Mouse (Mus musculus) midbrain, embryonic 12.5 days (tissue): ENCODE data around the gene Smarcd2. TPM values are rescaled to one million over a fixed set of nuclear protein-coding genes. Genes with fewer than 3 reads are reported as not detected.
A peak's percentile ranks its signal among the peaks of the same experiment; 100 is the strongest.
"Not testable (repeated sequence)": the region's sequence is repeated elsewhere in the genome, so short reads cannot be mapped to it uniquely, and the experiment has no call there.

Experiments used
- ATAC-seq: fragments of 200-750 bp; cut with Nextera tagmentation; 2 replicates; pipeline ENCODE4 v1.8.0; 2017; ENCODE audit warnings: low read depth, moderate TSS enrichment, moderate library complexity; ENCODE audit not compliant: low FRiP score
- H3K27ac ChIP-seq: fragments of 300-500 bp; sonication (generic); replicated peaks from 2 replicates; pipeline ENCODE4 v1.5.1; 2016; ENCODE audit warnings: mild to moderate bottlenecking
- H3K27me3 ChIP-seq: fragments of 300-500 bp; sonication (generic); 2 replicates; pipeline ENCODE4 v1.6.1; 2016; ENCODE audit warnings: mild to moderate bottlenecking
- H3K36me3 ChIP-seq: fragments of 300-500 bp; sonication (generic); 2 replicates; pipeline ENCODE4 v1.6.1; 2016
- H3K4me1 ChIP-seq: fragments of 300-500 bp; sonication (generic); 2 replicates; pipeline ENCODE4 v1.6.1; 2016
- H3K4me2 ChIP-seq: fragments of 300-500 bp; sonication (generic); replicated peaks from 2 replicates; pipeline ENCODE4 v1.6.1; 2016; ENCODE audit warnings: mild to moderate bottlenecking, moderate library complexity
- H3K4me3 ChIP-seq: fragments of 300-500 bp; sonication (generic); 2 replicates; pipeline ENCODE4 v1.5.1; 2016; ENCODE audit warnings: mild to moderate bottlenecking
- H3K9ac ChIP-seq: fragments of 300-500 bp; sonication (generic); replicated peaks from 2 replicates; pipeline ENCODE4 v1.6.1; 2016; ENCODE audit warnings: mild to moderate bottlenecking, moderate library complexity
- H3K9me3 ChIP-seq: fragments of 300-500 bp; sonication (generic); 2 replicates; pipeline ENCODE4 v1.6.1; 2016; ENCODE audit warnings: mild to moderate bottlenecking
- WGBS: fragments of 180-500 bp; shearing (Covaris S2); methylation state at CpG from one replicate; pipeline ENCODE4 v1.1.7; 2016; 5-methylcytosine and 5-hydroxymethylcytosine counted together
- polyA plus RNA-seq: library from polyadenylated mRNA; unstranded; fragments of >200 nt; fragmentation: Nextera tagmentation; extraction: Ambion mirVana; gene quantifications from 2 replicates; pipeline ENCODE4 v1.2.1, GENCODE M21; 2016

Gene Smarcd2
- polyA plus RNA-seq, 1 experiment from 2014 or later: 24.1 TPM

DNA sequence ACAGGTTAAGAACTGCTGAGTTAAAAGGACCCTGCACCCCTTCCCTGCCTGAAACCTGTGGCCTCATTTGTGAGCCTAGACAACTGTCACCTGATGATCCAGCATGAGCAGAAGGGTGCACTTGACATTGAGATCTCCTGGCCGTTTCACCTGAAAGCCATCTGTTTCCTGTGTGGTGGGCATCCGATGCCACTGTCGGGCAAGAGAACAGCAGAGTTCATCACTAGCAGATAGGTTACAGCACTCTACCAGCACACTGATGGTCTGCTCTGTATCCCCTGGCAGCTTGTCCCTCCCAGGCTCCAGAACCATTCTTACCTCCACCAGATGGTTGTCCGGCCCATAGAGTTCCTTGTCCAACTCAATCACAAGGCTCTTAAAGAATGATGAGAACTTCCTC, 7.2 kb downstream of the Smarcd2 start:
- peaks cover 22% of the 10 kb centered on the region for H3K4me1 ChIP-seq
- WGBS: 94% methylated on average over 4 of the region's 4 CpGs

DNA sequence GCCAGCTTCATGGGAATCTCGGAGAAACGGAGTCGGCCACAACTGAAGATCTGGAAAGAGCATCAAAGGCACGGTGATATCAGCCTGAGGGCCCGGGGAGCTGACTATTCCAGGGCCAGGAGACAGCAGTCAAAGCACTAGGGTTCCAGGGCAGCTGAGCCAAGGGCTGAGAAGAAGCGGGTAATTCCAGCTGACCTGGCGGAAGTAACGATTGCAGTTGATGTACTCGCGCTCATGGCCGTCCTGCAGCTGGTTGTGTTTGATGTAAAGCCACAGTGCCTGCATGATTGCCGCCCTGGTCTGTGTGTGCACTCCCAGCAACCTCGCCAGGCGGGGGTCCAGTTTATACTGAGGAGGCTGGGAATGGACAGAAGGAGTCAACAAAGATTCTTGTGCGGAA, 7.8 kb downstream of the Smarcd2 start:
- Histone ChIP-seq H3K9ac (no peak overlapping the region), H3K27ac (no peak overlapping the region), H3K4me2 (no peak overlapping the region), H3K36me3 (peaks cover 70% of the 10 kb centered on the region), H3K4me1 (peaks cover 16% of the 10 kb centered on the region), H3K4me3 (no peak overlapping the region), H3K27me3 (no peaks in the 10 kb centered on the region), H3K9me3 (no peaks in the 10 kb centered on the region)
- ATAC-seq: no peak
- 93% methylated on average over 15 of the region's 15 CpGs for WGBS

More for the DNA sequence above, 7.2 kb downstream of the Smarcd2 start:
- Histone ChIP-seq H3K9me3 (no peaks in the 10 kb centered on the region), H3K36me3 (peaks cover 69% of the 10 kb centered on the region), H3K9ac (no peak overlapping the region), H3K27ac (no peak overlapping the region), H3K27me3 (no peaks in the 10 kb centered on the region), H3K4me3 (no peak overlapping the region), H3K4me2 (no peak overlapping the region)
- ATAC-seq: no peak

DNA sequence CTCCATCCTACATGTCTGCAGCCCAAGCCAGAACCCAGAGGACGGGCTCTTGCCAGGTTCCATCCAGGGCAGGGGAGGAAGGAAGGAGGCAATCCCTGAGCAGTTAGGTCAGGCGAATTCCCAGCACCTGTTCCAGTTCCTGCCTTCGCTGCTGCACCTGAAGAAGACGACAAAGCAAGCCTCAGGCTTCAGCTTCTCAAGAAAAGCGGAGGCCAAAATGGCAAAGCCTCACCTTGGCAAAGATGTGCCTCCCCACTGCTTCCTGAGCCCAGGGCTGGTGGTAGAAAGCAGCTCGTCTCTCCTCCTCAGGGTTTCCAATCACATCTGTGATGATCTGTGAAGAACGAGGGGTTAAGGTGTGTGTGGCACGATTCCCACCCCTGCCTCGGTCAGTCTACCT, 8.8 kb downstream of the Smarcd2 start:
- ATAC-seq: no peak
- H3K4me3 ChIP-seq: no peak overlapping the region
- no peak overlapping the region for H3K9ac ChIP-seq
- peaks cover 13% of the 10 kb centered on the region for H3K4me1 ChIP-seq
- peaks cover 75% of the 10 kb centered on the region for H3K36me3 ChIP-seq
- H3K27me3 ChIP-seq: no peaks in the 10 kb centered on the region
- H3K27ac ChIP-seq: no peak overlapping the region
- H3K4me2 ChIP-seq: no peak overlapping the region
- 92% methylated on average over 9 of the region's 9 CpGs for WGBS
- H3K9me3 ChIP-seq: no peaks in the 10 kb centered on the region

DNA sequence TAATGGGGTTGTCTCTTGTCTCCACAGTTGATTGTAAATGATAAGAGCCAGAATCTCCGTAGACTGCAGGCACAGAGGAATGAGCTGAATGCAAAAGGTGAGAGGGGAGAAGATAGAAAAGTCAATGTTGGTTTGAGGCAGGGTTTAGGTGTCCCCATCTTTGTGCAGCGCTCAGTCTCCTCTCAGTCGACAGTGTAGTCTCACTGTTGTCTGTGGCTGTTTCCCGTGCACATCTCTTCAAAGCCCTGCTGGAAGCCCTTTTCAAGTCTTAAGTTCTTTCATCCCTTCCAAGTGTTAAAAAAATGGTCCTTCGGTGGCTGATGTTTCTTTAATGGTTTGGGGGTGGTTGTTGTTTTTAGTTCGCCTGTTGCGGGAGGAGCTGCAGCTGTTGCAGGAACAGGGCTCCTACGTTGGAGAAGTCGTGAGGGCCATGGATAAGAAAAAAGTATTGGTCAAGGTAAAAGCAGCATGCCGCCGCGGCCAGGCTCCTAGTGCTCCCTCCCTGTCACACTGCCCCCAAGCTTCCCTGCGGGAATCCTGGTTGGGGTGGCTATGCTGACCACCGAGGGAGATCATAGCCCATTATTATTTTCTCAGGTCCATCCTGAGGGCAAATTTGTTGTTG, 11.8 kb downstream of the Smarcd2 start:
- H3K36me3 ChIP-seq: peaks cover 77% of the 10 kb centered on the region
- no peaks in the 10 kb centered on the region for H3K9me3 ChIP-seq
- H3K4me3 ChIP-seq: no peak overlapping the region
- WGBS: 88% methylated on average over 14 of the region's 14 CpGs
- no peak for ATAC-seq
- no peaks in the 10 kb centered on the region for H3K27me3 ChIP-seq
- H3K4me2 ChIP-seq: no peak overlapping the region
- no peak overlapping the region for H3K9ac ChIP-seq
- no peak overlapping the region for H3K27ac ChIP-seq
- H3K4me1 ChIP-seq: peaks cover 12% of the 10 kb centered on the region

DNA sequence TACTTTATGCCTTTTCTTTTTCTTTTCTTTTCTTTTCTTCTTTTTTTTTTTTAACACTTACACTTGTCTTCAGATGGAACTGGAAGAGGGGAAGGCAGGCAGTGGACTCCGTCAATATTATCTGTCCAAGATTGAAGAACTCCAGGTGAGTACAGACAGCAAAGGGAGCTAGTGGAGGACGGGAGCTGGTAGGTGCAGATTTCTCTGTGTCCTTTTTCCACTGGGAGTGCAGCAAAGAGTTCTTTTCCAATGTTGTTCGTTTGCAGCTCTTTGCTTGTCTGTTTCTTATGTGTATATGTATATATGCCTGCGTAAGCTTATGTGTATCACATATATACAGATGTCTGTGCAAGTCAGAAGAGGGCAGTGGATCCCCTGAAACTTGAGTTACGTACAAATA, 16.0 kb downstream of the Smarcd2 start:
- H3K27ac ChIP-seq: no peak overlapping the region
- H3K36me3 ChIP-seq: peaks cover 58% of the 10 kb centered on the region
- H3K27me3 ChIP-seq: no peaks in the 10 kb centered on the region
- H3K9ac ChIP-seq: peak overlapping the region; percentile 89
- ATAC-seq: no peak
- peak overlapping the region; percentile 81 for H3K4me2 ChIP-seq
- 80% methylated on average over 5 of the region's 5 CpGs for WGBS
- H3K4me1 ChIP-seq: peaks cover 22% of the 10 kb centered on the region
- H3K9me3 ChIP-seq: no peaks in the 10 kb centered on the region
- peak overlapping the region; percentile 86 for H3K4me3 ChIP-seq

DNA sequence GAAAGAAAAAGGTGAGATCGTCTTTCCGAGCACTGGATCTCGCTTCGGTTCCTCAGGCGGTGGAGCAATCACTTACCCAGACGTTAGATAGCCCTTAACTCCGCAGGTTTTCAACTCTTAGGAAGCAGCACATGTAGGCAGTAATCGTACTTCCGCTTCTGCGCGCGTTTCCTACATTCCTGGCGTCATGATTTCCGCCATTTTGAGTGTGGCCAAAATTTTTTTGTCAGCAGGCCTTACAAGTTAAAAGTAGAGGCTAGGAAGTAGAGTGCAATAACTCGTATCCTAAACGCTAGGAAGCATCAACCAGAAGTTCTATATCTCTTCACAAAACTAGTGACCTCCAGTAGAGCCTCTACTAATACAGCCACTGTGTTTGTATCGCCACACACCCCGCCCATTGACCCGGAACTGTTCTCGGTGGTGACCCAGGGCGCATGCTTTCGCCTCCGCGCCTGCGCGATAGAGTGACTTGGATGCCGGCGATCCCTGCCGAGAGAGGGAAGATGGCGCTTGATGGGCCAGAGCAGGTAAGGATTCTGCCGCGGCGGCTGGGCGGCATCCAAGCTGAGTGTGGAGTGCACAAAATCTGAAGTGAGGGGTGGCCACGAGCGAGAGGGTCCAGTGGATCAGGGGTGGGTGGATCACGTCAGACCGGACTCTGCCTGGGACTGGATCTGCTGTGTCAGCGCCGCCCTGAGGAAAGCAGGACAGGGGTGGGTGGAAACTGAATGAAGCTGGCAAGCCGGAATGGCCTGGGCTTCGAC, 16.9 kb downstream of the Smarcd2 start, which contains the start of the genes Ftsj3 and Psmc5:
TSS of gene Ftsj3 (minus strand) at position 395 of the 767 bp plus-strand sequence.
TSS of gene Psmc5 (plus strand) at position 470 of the 767 bp plus-strand sequence.
- Histone ChIP-seq H3K27ac (peak within 1 kb of the TSS; percentile 77), H3K36me3 (peaks cover 58% of the 10 kb centered on the region), H3K4me1 (peaks cover 22% of the 10 kb centered on the region), H3K4me3 (peak within 1 kb of the TSS; percentile 86), H3K9me3 (no peaks in the 10 kb centered on the region), H3K27me3 (no peaks in the 10 kb centered on the region), H3K9ac (peak within 1 kb of the TSS; percentile 89), H3K4me2 (peak within 1 kb of the TSS; percentile 81)
- ATAC-seq: peak; percentile 95
- under 1% methylated on average over 42 of the region's 42 CpGs for WGBS

DNA sequence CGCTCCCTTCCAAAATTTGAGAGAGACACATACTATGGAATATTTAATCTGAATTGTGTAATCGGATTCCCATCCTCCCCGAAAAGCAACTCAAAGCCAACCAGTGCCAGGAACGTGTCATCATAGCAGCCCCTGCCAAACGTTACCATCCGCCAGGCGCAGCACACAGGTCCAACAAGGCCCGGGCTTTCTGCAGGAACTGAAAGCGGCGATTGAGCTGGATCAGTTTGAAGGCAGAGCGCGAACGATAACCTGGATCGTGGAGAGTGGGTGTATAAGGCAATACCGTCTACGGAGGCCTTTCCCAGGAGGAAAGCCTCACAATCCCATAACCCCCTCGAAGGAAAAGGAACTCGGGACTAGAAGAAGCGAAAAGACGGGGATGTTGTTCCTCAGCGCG, 17.6 kb downstream of the Smarcd2 start:
- peak overlapping the region; percentile 81 for H3K4me2 ChIP-seq
- no peaks in the 10 kb centered on the region for H3K27me3 ChIP-seq
- no peaks in the 10 kb centered on the region for H3K9me3 ChIP-seq
- peaks cover 61% of the 10 kb centered on the region for H3K36me3 ChIP-seq
- no peak for ATAC-seq
- peak overlapping the region; percentile 60 for H3K9ac ChIP-seq
- WGBS: 4% methylated on average over 22 of the region's 22 CpGs
- H3K4me1 ChIP-seq: peaks cover 22% of the 10 kb centered on the region
- peak overlapping the region; percentile 86 for H3K4me3 ChIP-seq
- no peak overlapping the region for H3K27ac ChIP-seq

DNA sequence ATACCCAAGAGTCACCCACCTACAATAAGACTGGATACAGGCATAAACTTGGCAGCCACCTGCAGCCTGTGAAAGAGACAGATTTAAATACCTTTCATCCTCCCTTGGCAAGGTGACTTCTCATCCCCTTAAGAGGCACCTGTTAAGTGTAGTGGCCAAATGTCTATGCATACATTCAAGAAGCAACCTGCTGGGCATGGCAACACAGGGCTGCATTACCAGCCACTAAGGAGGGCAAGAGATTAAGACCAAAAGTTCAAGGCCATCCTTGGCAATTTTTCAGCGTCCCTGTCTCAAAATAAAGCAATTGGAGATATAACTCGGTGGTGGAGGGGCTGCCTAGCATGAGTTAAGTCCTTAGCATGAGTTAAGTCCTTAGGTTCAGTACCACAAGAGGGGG, 18.0 kb downstream of the Smarcd2 start:
- no peak for ATAC-seq
- H3K9me3 ChIP-seq: no peaks in the 10 kb centered on the region
- no peak overlapping the region for H3K27ac ChIP-seq
- H3K4me3 ChIP-seq: peak overlapping the region; percentile 86
- H3K4me2 ChIP-seq: peak overlapping the region; percentile 81
- H3K36me3 ChIP-seq: peaks cover 65% of the 10 kb centered on the region
- no peaks in the 10 kb centered on the region for H3K27me3 ChIP-seq
- peaks cover 22% of the 10 kb centered on the region for H3K4me1 ChIP-seq
- peak overlapping the region; percentile 60 for H3K9ac ChIP-seq
- 16% methylated on average over 2 of the region's 2 CpGs for WGBS

DNA sequence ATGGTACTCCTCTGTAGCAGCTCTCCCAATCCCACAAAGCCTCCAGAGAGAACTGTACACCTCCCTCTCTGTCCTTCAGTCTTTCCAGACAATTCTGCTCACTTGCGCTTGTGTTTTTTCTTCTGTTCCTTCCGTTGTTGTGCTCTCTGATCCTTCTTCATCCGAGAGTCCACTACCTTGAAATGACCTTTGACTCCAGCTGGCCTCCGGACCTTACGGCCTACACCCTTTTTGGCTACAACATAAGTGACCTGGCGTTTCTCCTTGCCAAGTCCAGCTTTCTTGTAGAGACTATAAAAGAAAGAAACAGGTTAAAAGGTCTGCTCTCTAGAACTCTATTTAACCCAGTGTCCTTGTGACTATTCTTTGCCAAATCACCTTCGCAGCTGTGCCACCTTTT, 23.4 kb downstream of the Smarcd2 start:
- Histone ChIP-seq H3K4me3 (no peak overlapping the region), H3K27me3 (no peaks in the 10 kb centered on the region), H3K4me2 (no peak overlapping the region), H3K27ac (no peak overlapping the region), H3K4me1 (0 out of 2 replicates have a peak, but pooled peaks cover under 1% of the 10 kb centered on the region), H3K9ac (no peak overlapping the region), H3K9me3 (peaks cover 5% of the 10 kb centered on the region), H3K36me3 (peaks cover 97% of the 10 kb centered on the region)
- 92% methylated on average over 7 of the region's 7 CpGs for WGBS
- no peak for ATAC-seq

DNA sequence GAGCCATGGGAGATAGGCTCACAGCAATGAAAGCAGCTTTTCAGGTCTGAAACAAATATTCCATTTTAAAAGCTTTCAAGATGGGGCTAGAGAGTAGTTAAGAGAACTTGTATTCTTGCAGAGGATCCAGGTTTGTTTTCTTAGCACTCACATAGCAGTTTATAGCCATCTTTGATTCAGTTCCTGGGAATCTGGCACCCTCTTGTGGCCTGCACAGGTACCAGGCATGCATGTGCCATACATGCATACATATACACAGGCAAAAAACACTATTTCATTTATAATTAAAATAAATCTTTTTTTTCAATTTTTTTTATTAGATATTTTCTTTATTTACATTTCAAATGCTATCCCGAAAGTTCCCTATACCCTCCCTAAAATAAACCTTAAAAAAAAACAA, 25.9 kb downstream of the Smarcd2 start:
- H3K9me3 ChIP-seq: peaks cover 5% of the 10 kb centered on the region
- H3K4me2 ChIP-seq: no peak overlapping the region
- peaks cover 99% of the 10 kb centered on the region for H3K36me3 ChIP-seq
- H3K4me1 ChIP-seq: no peaks in the 10 kb centered on the region
- H3K27ac ChIP-seq: no peak overlapping the region
- H3K27me3 ChIP-seq: no peaks in the 10 kb centered on the region
- WGBS: 94% methylated on average over 1 of the region's 1 CpGs
- H3K9ac ChIP-seq: no peak overlapping the region
- ATAC-seq: no peak
- no peak overlapping the region for H3K4me3 ChIP-seq

DNA sequence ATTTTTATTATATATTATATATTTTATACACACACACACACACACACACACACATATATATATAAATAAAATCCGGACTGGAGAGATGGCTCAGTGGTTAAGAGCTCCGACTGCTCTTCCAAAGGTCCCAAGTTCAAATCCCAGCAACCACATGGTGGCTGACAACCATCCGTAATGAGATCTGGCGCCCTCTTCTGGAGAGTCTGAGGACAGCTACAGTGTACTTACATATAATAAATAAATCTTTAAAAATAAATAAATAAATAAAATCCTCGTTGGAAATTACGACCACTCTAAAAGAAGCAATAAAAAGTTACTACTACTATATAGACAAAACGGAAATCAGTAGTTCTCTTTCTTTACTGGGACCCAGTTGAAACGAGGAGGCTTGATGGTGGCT, 38.8 kb downstream of the Smarcd2 start:
- not testable (repeated sequence) for H3K9me3 ChIP-seq, H3K27me3 ChIP-seq, H3K4me1 ChIP-seq, H3K9ac ChIP-seq, H3K4me3 ChIP-seq, ATAC-seq, H3K27ac ChIP-seq, H3K4me2 ChIP-seq
- WGBS: 84% methylated on average over 8 of the region's 8 CpGs
- peaks cover 82% of the 10 kb centered on the region for H3K36me3 ChIP-seq

DNA sequence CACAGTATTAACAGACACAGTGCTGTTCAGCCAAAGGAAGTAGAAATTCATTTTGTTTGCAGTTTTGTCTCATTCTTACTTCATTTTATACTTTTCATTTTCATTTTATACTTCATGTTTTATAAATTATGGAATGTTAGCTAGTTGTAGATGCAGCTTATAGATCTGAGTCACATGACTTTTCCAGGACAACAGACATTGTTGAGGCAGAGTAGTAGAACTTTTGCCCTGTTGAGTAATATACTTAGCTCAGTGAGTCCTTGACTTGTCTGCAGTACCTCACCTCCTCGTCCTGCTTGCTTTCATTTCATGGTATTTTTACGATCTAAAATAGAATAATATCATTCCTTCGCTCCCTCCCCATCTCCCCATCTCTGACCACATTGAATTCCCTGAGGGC, 52.2 kb downstream of the Smarcd2 start:
- no peaks in the 10 kb centered on the region for H3K27me3 ChIP-seq
- no peak overlapping the region for H3K4me3 ChIP-seq

More for the DNA sequence above, 52.2 kb downstream of the Smarcd2 start:
- WGBS: 93% methylated on average over 3 of the region's 3 CpGs
- ATAC-seq: no peak
- Histone ChIP-seq H3K4me1 (peaks cover 16% of the 10 kb centered on the region), H3K9ac (no peak overlapping the region), H3K36me3 (peaks cover 19% of the 10 kb centered on the region), H3K4me2 (no peak overlapping the region), H3K27ac (no peak overlapping the region), H3K9me3 (no peaks in the 10 kb centered on the region)
